29 mouse cellular contexts compared by ENCODE assay signal in genomic region chr9:15108101-15108500, GRCm38 (mm10). TPM values are rescaled to one million over a fixed set of nuclear protein-coding genes. Genes with fewer than 3 reads are reported as not detected.
"Had no signal": no experiment of that assay in that cellular context is flagged by ENCODE, and none has a peak within 500 bp of the region (broad histone marks: within the 10 kb centered on the region; RNA-seq: fewer than 3 reads in every experiment).

No protein-coding gene starts in this region.

- ATAC-seq: intestine, postnatal 0 days; midbrain, embryonic 16.5 days had no signal

- H3K27me3 ChIP-seq: liver, embryonic 13.5 days had no signal

- DNase-seq: kidney, adult 2 months; kidney, postnatal 4 days; liver, embryonic 13.5 days; lung, adult 2 months; lung, postnatal 14 days; lung, postnatal 4 days; right cerebral cortex, adult 18-20 months; right cerebral cortex, postnatal 14 days; right cerebral cortex, postnatal 4 days; thymus, adult 2 months; thymus, postnatal 14 days had no signal

- H3K27ac ChIP-seq: kidney, postnatal 0 days; liver, embryonic 13.5 days; stomach, postnatal 0 days had no signal

- H3K4me2 ChIP-seq: liver, embryonic 13.5 days; midbrain, embryonic 11.5 days had no signal

- H3K9ac ChIP-seq: liver, embryonic 13.5 days had no signal

- H3K36me3 ChIP-seq: liver, embryonic 13.5 days had no signal

- H3K9me3 ChIP-seq: liver, embryonic 13.5 days had no signal

- H3K4me3 ChIP-seq: liver, embryonic 13.5 days had no signal

RNA-seq across cellular contexts. Expression of gene Hephl1, which starts 3.8 kb away (rescaled TPM):
- total RNA-seq: layer of hippocampus, adult 18-20 months; layer of hippocampus, postnatal 14 days; left cerebral cortex, postnatal 25 days; liver, adult 2 months; megakaryocyte progenitor cell, adult 5-6 weeks; megakaryocyte-erythroid progenitor cell, adult 5-6 weeks; monocyte, adult 5-6 weeks; neutrophil, adult 5-6 weeks had no signal
- polyA plus RNA-seq: intestine, postnatal 0 days; kidney, embryonic 14.5 days; kidney, postnatal 0 days; limb, embryonic 11.5 days; liver, adult 2 months; liver, embryonic 13.5 days; liver, embryonic 16.5 days; lung, embryonic 16.5 days; midbrain, embryonic 11.5 days; midbrain, embryonic 16.5 days; neural tube, embryonic 11.5 days; stomach, postnatal 0 days had no signal
